Mouse (Mus musculus) leukemia stem cell, adult 10-12 weeks (primary cell): Measurements from ENCODE around the gene Kdr. TPM values are rescaled to one million over a fixed set of nuclear protein-coding genes. Genes with fewer than 3 reads are reported as not detected.

Experiments used
- polyA plus RNA-seq: library from polyadenylated mRNA; stranded (reverse); fragments of >175 nt; gene quantifications from 2 replicates; pipeline ENCODE4 v1.2.3, GENCODE M21; 2012; ENCODE audit warnings: low replicate concordance

Kdr gene
- polyA plus RNA-seq = 0.44 and 0.46 TPM in 2 replicates

GRCm38 (mm10) chr5:75978374-75979100, at the start of gene Kdr:
Kdr (minus strand) TSS chr5:75978458.

Other genes with a start within 250 kb of the Kdr start
- 82.0 and 121 TPM in 2 replicates for gene Srd5a3, start 161.8 kb upstream of the Kdr start, polyA plus RNA-seq
- gene Tmem165, start 205.4 kb upstream of the Kdr start, polyA plus RNA-seq = 108 and 146 TPM in 2 replicates